Mouse (Mus musculus) stomach, embryonic 14.5 days (tissue): ENCODE data around the gene Vmn1r184. TPM values are rescaled to one million over a fixed set of nuclear protein-coding genes. Genes with fewer than 3 reads are reported as not detected.
"Not testable (repeated sequence)": the region's sequence is repeated elsewhere in the genome, so short reads cannot be mapped to it uniquely, and the experiment has no call there.

Experiments
- ATAC-seq: fragments of 200-750 bp; cut with Nextera tagmentation; 2 replicates; pipeline ENCODE4 v1.8.0; 2017; ENCODE audit warnings: low read depth, moderate TSS enrichment; ENCODE audit not compliant: insufficient number of reproducible peaks, insufficient read depth, low FRiP score
- H3K27ac ChIP-seq: fragments of 300-500 bp; sonication (generic); 2 replicates; pipeline ENCODE4 v1.5.1; 2014; ENCODE audit warnings: mild to moderate bottlenecking, low read length, moderate library complexity, mixed read lengths
- H3K27me3 ChIP-seq: fragments of 300-500 bp; sonication (generic); 2 replicates; pipeline ENCODE4 v1.6.1; 2014; ENCODE audit warnings: low read length, control low read depth, mixed read lengths; ENCODE audit not compliant: control insufficient read depth, insufficient read depth
- H3K36me3 ChIP-seq: fragments of 300-500 bp; sonication (generic); 2 replicates; pipeline ENCODE4 v1.6.1; 2014; ENCODE audit warnings: mild to moderate bottlenecking, control low read depth, low read length, moderate library complexity, mixed read lengths; ENCODE audit not compliant: control insufficient read depth, insufficient read depth
- H3K4me1 ChIP-seq: fragments of 300-500 bp; sonication (generic); 2 replicates; pipeline ENCODE4 v1.6.1; 2014; ENCODE audit warnings: low read length, control low read depth, mixed read lengths; ENCODE audit not compliant: control insufficient read depth, insufficient read depth
- H3K4me2 ChIP-seq: fragments of 300-500 bp; sonication (generic); replicated peaks from 2 replicates; pipeline ENCODE4 v1.6.1; 2014; ENCODE audit warnings: low read depth, low read length, control low read depth
- H3K4me3 ChIP-seq: fragments of 300-500 bp; sonication (generic); 2 replicates; pipeline ENCODE4 v1.5.1; 2014; ENCODE audit warnings: low read depth, low read length, control low read depth
- H3K9ac ChIP-seq: fragments of 300-500 bp; sonication (generic); replicated peaks from 2 replicates; pipeline ENCODE4 v1.6.1; 2014; ENCODE audit warnings: low read depth, mild to moderate bottlenecking, control low read depth, low read length, moderate library complexity, mixed read lengths
- H3K9me3 ChIP-seq: fragments of 300-500 bp; sonication (generic); 2 replicates; pipeline ENCODE4 v1.6.1; 2016; ENCODE audit warnings: low read depth, low read length, control low read depth; ENCODE audit not compliant: control insufficient read depth
- whole genome bisulfite sequencing: fragments of 180-500 bp; shearing (Covaris S2); extraction: QIAGEN DNeasy Blood & Tissue Kit; methylation state at CpG from one replicate; pipeline ENCODE4 v1.1.7; 2014; 5-methylcytosine and 5-hydroxymethylcytosine counted together
- polyA plus RNA-seq: library from polyadenylated mRNA; unstranded; fragments of >200 nt; fragmentation: Nextera tagmentation; extraction: Ambion mirVana; gene quantifications from 2 replicates; pipeline ENCODE4 v1.2.1, GENCODE M21; 2014

Gene Vmn1r184
- polyA plus RNA-seq = not detected in 2 replicates

GRCm38 (mm10) chr7:26260034-26260433 lies at the start of gene Vmn1r184:
Gene Vmn1r184, plus strand, starts transcription at chr7:26260334.
- H3K4me3 ChIP-seq, H3K36me3 ChIP-seq, H3K9ac ChIP-seq, H3K9me3 ChIP-seq, H3K27ac ChIP-seq, H3K4me2 ChIP-seq, ATAC-seq, H3K27me3 ChIP-seq, H3K4me1 ChIP-seq: not testable (repeated sequence)
- WGBS = 81% methylated on average over 1 of the region's 1 CpGs

GRCm38 (mm10) chr7:26303429-26304166 lies 43.5 kb downstream of the Vmn1r184 start:
- H3K27ac ChIP-seq, ATAC-seq, H3K4me1 ChIP-seq, H3K36me3 ChIP-seq, H3K4me3 ChIP-seq, H3K9me3 ChIP-seq, H3K27me3 ChIP-seq, H3K4me2 ChIP-seq, H3K9ac ChIP-seq: not testable (repeated sequence)
- 73% methylated on average over 8 of the region's 8 CpGs for WGBS

- not testable (repeated sequence) for ATAC-seq, H3K27ac ChIP-seq, H3K4me3 ChIP-seq, H3K27me3 ChIP-seq, H3K9me3 ChIP-seq, H3K36me3 ChIP-seq, H3K9ac ChIP-seq, H3K4me2 ChIP-seq, H3K4me1 ChIP-seq
- WGBS = 58% methylated on average over 2 of the region's 2 CpGs
Observed at GRCm38 (mm10) chr7:26306926-26307325, 46.8 kb downstream of the Vmn1r184 start, which contains the start of gene Cyp2a4. Gene Cyp2a4, plus strand, starts transcription at chr7:26307169.

GRCm38 (mm10) chr7:26311786-26312185 lies 51.7 kb downstream of the Vmn1r184 start:
- not testable (repeated sequence) for H3K27me3 ChIP-seq, H3K36me3 ChIP-seq, H3K9me3 ChIP-seq, H3K4me1 ChIP-seq, H3K27ac ChIP-seq, H3K4me3 ChIP-seq, H3K4me2 ChIP-seq, ATAC-seq, H3K9ac ChIP-seq
- 83% methylated on average over 4 of the region's 4 CpGs for WGBS

- not testable (repeated sequence) for ATAC-seq, H3K4me3 ChIP-seq, H3K9ac ChIP-seq, H3K27me3 ChIP-seq, H3K27ac ChIP-seq, H3K4me2 ChIP-seq, H3K36me3 ChIP-seq, H3K4me1 ChIP-seq, H3K9me3 ChIP-seq
- 86% methylated on average over 2 of the region's 2 CpGs for WGBS
Observed at GRCm38 (mm10) chr7:26315194-26315593, 55.1 kb downstream of the Vmn1r184 start.

GRCm38 (mm10) chr7:26315809-26316208 lies 55.7 kb downstream of the Vmn1r184 start:
- not testable (repeated sequence) for H3K36me3 ChIP-seq, H3K9me3 ChIP-seq, ATAC-seq, H3K4me1 ChIP-seq, H3K4me3 ChIP-seq, H3K4me2 ChIP-seq, H3K27me3 ChIP-seq, H3K27ac ChIP-seq, H3K9ac ChIP-seq
- WGBS = 90% methylated on average over 4 of the region's 4 CpGs

Other genes with a start within 250 kb of the Vmn1r184 start
- not detected in 2 replicates for gene Cyp2b13, start 198.8 kb upstream of the Vmn1r184 start, polyA plus RNA-seq
- gene Cyp2b9, start 86.9 kb upstream of the Vmn1r184 start, polyA plus RNA-seq = not detected in 2 replicates
- not detected in 2 replicates for gene Cyp2a4, start 46.8 kb downstream of the Vmn1r184 start, polyA plus RNA-seq
- gene Nlrp9c, start 143.4 kb downstream of the Vmn1r184 start, polyA plus RNA-seq = not detected in 2 replicates
- gene Nlrp4a, start 174.8 kb downstream of the Vmn1r184 start, polyA plus RNA-seq = not detected in 2 replicates